Mouse (Mus musculus) embryonic fibroblast, embryonic 13.5 days (primary cell): ENCODE measurements around the gene Lrrc17. TPM values are rescaled to one million over a fixed set of nuclear protein-coding genes. Genes with fewer than 3 reads are reported as not detected.
A peak's percentile ranks its signal among the peaks of the same experiment; 100 is the strongest.

Source experiments
- H3K27ac ChIP-seq: 2 replicates; pipeline ENCODE4 v1.5.1; 2012; ENCODE audit warnings: low read length, control low read depth, inconsistent platforms; ENCODE audit not compliant: insufficient read depth
- H3K4me1 ChIP-seq: 2 replicates; pipeline ENCODE4 v1.6.1; 2011; ENCODE audit warnings: low read length; ENCODE audit not compliant: control insufficient read depth, insufficient read depth
- H3K4me3 ChIP-seq: 2 replicates; pipeline ENCODE4 v1.5.1; 2011; ENCODE audit warnings: mild to moderate bottlenecking, control low read depth, low read length; ENCODE audit not compliant: insufficient read depth
- CTCF ChIP-seq: IDR thresholded peaks from 2 replicates; pipeline ENCODE4 v1.5.1; 2011; ENCODE audit warnings: mild to moderate bottlenecking, control low read depth, low read length, moderate library complexity, borderline replicate concordance; ENCODE audit not compliant: insufficient read depth
- POLR2A ChIP-seq: IDR thresholded peaks from 2 replicates; pipeline ENCODE4 v1.6.1; 2011; ENCODE audit warnings: low read depth, mild to moderate bottlenecking, control low read depth, low read length, moderate library complexity
- polyA plus RNA-seq: library from polyadenylated mRNA; stranded (reverse); fragments of >200 nt; gene quantifications from 2 replicates; pipeline ENCODE4 v1.2.4, GENCODE M21; 2011; ENCODE audit warnings: low read depth; ENCODE audit not compliant: missing spikeins, insufficient read length

The Lrrc17 gene
- 187 and 323 TPM in 2 replicates for polyA plus RNA-seq

DNA sequence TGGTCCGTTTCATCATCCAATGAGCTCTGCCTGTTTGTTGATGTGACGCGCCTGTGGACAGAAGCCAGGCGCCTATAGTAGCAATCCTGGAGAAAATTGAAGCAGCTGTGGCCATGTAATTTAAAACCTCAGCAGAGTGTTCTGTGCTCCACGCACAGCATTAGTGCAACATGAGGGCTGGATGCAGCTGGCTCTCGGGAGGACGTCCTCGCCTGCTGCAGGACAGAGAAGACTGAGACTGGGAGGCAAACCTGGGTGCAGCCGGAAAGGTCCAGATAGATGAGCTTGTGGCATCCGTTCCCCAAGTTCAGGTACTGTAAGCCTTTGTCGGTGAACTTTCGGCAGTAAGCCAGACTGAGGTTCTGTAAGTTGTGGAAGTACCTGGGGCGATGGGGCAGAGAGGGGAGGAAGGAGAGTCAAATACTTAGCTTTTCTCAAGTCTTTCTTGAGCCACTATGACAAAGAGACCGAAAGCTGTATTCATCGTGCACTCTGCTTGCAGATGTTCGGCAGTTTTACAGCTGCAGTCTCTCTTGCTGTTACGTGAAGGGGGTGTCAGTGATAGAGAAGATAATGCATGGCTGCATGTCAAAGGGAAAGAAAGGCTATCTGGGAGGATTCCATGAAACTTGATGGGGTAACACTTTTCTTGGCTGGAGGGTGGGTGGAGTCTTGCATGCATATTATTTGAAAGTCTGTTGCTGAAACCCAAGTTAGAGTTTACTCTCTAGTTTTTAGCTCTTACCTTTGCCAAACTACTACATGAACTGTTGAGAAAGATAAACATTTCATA is at the start of gene Lrrc17:
Gene Lrrc17, plus strand, starts transcription at position 151 of the 793 bp plus-strand sequence.
- peak within 1 kb of the TSS; percentile 84 for H3K27ac ChIP-seq
- H3K4me1 ChIP-seq = peaks cover 10% of the 10 kb centered on the region; the same call in 1 of the 2 replicates
- H3K4me3 ChIP-seq = peak within 1 kb of the TSS; percentile 96
- TF ChIP-seq POLR2A = peak; percentile 94
- no peak for TF ChIP-seq CTCF

DNA sequence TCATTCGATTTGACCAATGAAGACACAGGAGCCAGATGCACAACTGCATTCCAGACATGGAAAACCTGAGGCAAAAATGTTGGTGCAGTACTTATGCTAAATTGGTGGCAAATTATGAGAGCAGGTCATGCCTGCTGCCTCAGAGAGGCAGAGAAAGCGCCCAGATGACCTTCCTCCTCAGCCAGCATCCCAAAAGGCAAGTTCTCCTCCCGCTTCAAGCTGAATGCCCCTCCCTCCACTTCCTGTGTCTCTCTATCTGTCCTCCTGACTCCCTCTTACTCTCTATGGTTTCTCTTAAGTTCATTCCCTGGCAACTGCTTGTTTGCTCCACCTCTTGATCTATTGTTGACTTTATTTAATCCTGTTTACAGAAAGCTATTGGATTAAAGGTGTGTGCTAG is 48.6 kb upstream of the Lrrc17 start:
- no peak overlapping the region for H3K4me3 ChIP-seq
- peak overlapping the region; percentile 37 for H3K27ac ChIP-seq
- TF ChIP-seq CTCF (no peak), POLR2A (no peak)
- H3K4me1 ChIP-seq = peaks cover 45% of the 10 kb centered on the region

DNA sequence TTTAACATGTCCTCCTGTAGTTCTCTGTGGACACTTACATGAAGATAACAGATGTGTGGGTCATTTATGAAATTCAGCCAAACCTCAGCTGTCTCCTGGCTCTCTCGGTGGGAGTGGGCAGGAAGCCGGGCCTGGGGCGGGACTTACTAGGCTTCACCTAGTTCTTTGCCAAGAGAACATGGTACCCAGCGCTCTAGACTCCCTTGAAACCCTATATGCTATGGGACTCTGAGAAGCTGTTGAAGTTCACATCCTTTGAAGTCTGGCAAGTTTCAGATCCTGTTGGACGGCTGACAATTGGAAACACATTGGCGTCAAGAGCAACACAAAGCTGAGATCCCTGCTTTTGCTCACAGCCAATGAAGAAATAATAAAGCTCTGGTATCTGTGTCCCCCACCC is 47.0 kb upstream of the Lrrc17 start:
- no peak overlapping the region for H3K4me3 ChIP-seq
- peak overlapping the region; percentile 99 for H3K27ac ChIP-seq
- no peak for TF ChIP-seq POLR2A
- no peak for TF ChIP-seq CTCF
- peaks cover 49% of the 10 kb centered on the region for H3K4me1 ChIP-seq

- H3K27ac ChIP-seq = peak overlapping the region; percentile 99
- peaks cover 52% of the 10 kb centered on the region for H3K4me1 ChIP-seq
- TF ChIP-seq POLR2A (no peak), CTCF (no peak)
- H3K4me3 ChIP-seq = no peak overlapping the region
Observed at GRCm38 (mm10) chr5:21496881-21497280, 46.5 kb upstream of the Lrrc17 start.

DNA sequence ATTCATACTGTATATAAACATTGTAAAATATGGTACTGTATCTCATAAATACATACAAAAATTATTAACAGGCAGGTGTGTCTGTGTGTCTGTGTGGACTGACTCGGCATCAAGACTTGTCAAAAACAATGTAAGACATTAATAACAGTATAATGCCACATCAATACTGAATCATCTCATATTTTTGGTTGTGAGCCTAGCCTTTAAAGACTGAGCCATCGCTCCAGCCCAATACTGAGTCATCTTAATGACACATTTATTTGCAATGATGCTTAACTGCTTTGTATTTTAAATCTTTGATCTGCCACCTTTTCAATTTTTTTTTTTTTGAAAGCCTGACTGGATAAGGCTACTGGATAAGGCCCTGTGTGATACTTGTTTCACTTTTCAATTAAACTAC is 44.9 kb upstream of the Lrrc17 start:
- H3K4me1 ChIP-seq = peaks cover 41% of the 10 kb centered on the region

GRCm38 (mm10) chr5:21498925-21499324 is 44.4 kb upstream of the Lrrc17 start:
- H3K27ac ChIP-seq = peak overlapping the region; percentile 95
- TF ChIP-seq CTCF (no peak), POLR2A (no peak)
- no peak overlapping the region for H3K4me3 ChIP-seq
- peaks cover 38% of the 10 kb centered on the region for H3K4me1 ChIP-seq

More for the DNA sequence above, 44.9 kb upstream of the Lrrc17 start:
- Histone ChIP-seq H3K27ac (peak overlapping the region; percentile 99), H3K4me3 (no peak overlapping the region)
- TF ChIP-seq POLR2A = no peak
- TF ChIP-seq CTCF = no peak

- Histone ChIP-seq H3K27ac (peak overlapping the region; percentile 95), H3K4me3 (no peak overlapping the region), H3K4me1 (peaks cover 33% of the 10 kb centered on the region)
- TF ChIP-seq CTCF = no peak
- TF ChIP-seq POLR2A = 0 out of 2 replicates have a peak, but pooled peaks have one; percentile 12
Observed at GRCm38 (mm10) chr5:21500133-21500532, 43.2 kb upstream of the Lrrc17 start.

DNA sequence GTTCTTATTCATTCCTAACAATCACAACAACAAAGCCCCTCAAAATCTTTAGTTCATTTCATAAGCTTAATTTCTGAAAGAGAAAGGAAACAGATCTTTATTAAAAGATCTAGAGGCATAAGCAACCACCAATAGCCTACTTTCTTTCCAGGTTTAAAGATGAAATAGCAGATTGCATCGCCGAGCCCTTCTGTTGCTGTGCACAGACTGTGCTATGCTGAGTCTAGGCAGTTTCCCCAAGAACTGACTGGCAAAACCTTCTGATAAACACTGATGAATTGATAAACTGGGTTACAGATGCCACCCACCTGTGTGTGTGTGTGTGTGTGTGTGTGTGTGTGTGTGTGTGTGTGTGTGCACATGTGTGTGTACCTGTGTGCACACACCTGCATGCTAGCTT is 42.4 kb upstream of the Lrrc17 start:
- peaks cover 30% of the 10 kb centered on the region for H3K4me1 ChIP-seq
- TF ChIP-seq CTCF = no peak
- TF ChIP-seq POLR2A = no peak
- peak overlapping the region; percentile 68 for H3K27ac ChIP-seq
- no peak overlapping the region for H3K4me3 ChIP-seq

GRCm38 (mm10) chr5:21502936-21503610 is 40.3 kb upstream of the Lrrc17 start:
- Histone ChIP-seq H3K4me3 (no peak overlapping the region), H3K27ac (peak overlapping the region; percentile 95), H3K4me1 (peaks cover 27% of the 10 kb centered on the region)
- TF ChIP-seq POLR2A (no peak), CTCF (no peak)

DNA sequence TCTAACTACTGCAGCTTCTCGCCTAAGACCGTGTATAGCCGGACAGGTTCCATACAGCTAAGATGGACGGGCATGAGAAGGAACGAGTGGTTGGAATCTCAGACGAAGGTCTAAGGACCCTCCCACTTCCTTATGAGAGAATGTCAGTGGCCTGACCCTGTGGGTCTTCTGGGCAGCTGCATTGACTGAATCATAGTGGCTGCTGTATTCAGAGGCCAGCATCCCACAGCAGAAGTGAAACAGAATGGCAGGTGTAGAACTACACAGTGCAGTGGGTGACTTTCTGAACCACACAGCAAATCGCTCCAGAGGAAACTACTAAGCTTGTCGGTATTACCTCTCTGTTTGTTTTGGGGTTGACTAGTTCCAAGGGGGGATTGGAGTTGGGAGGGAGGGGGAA is 38.2 kb upstream of the Lrrc17 start:
- H3K4me1 ChIP-seq = peaks cover 15% of the 10 kb centered on the region
- TF ChIP-seq POLR2A = no peak
- TF ChIP-seq CTCF = no peak
- H3K4me3 ChIP-seq = no peak overlapping the region

More for the DNA sequence above, 38.2 kb upstream of the Lrrc17 start:
- H3K27ac ChIP-seq = no peak overlapping the region
